14 mouse cellular contexts compared by ENCODE assay signal in the genomic region with DNA sequence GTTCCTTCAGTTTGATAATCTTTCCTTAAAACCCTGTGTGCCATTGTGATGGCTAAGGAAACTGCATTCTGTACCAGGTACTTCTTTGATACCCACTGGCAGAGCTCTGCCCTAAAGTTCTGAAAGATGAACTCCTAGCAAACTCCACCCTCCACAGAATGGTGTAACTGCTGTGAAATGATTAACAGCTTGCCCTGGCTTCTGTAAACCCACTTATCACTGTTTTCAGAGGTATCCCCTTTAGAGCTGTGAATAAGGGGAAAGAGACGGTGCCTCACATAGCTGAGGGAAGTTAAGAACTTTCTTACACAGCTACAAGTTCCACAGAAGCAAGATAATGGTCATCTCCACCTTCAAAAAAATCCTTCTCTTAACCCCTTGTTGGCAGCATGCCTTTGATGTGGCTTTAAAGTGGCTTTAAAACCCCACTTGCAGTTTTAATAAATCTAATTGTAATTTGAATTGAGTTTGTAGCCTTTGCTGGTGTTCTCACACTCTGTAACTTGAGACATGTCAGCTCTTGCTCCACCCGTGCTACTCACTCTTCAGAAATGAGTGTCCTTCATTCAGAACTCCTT.
"Had no signal": no experiment of that assay in that cellular context is flagged by ENCODE, and none has a peak within 500 bp of the region (broad histone marks: within the 10 kb centered on the region; RNA-seq: fewer than 3 reads in every experiment).

No protein-coding gene starts in this region.

- H3K9ac ChIP-seq: kidney, embryonic 15.5 days; liver, embryonic 13.5 days; liver, postnatal 0 days; lung, embryonic 15.5 days; midbrain, embryonic 12.5 days had no signal

- H3K4me3 ChIP-seq: kidney, embryonic 15.5 days; limb, embryonic 10.5 days; liver, embryonic 13.5 days; lung, embryonic 15.5 days; midbrain, embryonic 12.5 days; neural tube, embryonic 13.5 days had no signal

- ATAC-seq: liver, postnatal 0 days had no signal

- H3K36me3 ChIP-seq: liver, embryonic 13.5 days; lung, embryonic 15.5 days; neural tube, embryonic 13.5 days had no signal

- DNase-seq: kidney, adult 2 months; kidney, postnatal 14 days; liver, embryonic 13.5 days; liver, postnatal 0 days; retina, postnatal 1 day; right cerebral cortex, postnatal 4 days; spleen, adult 18-20 months; thymus, adult 18-20 months; thymus, postnatal 14 days had no signal

- H3K27ac ChIP-seq: kidney, embryonic 15.5 days; limb, embryonic 10.5 days; liver, embryonic 13.5 days; lung, embryonic 15.5 days; midbrain, embryonic 12.5 days; neural tube, embryonic 13.5 days had no signal

- H3K4me2 ChIP-seq: kidney, embryonic 15.5 days; liver, embryonic 13.5 days; lung, embryonic 15.5 days; midbrain, embryonic 12.5 days had no signal

- H3K27me3 ChIP-seq: lung, embryonic 15.5 days; neural tube, embryonic 13.5 days had no signal

- H3K9me3 ChIP-seq: kidney, embryonic 15.5 days; limb, embryonic 10.5 days; liver, embryonic 13.5 days; lung, embryonic 15.5 days; midbrain, embryonic 12.5 days; neural tube, embryonic 13.5 days had no signal
